Mouse (Mus musculus) urinary bladder, postnatal 14 days (tissue): Measurements from ENCODE around the gene Cdca4.

Experiments
- DNase-seq: peaks from one replicate; pipeline ENCODE4 v3.0.0; 2021; ENCODE audit warnings: low spot score

Gene Cdca4

DNA sequence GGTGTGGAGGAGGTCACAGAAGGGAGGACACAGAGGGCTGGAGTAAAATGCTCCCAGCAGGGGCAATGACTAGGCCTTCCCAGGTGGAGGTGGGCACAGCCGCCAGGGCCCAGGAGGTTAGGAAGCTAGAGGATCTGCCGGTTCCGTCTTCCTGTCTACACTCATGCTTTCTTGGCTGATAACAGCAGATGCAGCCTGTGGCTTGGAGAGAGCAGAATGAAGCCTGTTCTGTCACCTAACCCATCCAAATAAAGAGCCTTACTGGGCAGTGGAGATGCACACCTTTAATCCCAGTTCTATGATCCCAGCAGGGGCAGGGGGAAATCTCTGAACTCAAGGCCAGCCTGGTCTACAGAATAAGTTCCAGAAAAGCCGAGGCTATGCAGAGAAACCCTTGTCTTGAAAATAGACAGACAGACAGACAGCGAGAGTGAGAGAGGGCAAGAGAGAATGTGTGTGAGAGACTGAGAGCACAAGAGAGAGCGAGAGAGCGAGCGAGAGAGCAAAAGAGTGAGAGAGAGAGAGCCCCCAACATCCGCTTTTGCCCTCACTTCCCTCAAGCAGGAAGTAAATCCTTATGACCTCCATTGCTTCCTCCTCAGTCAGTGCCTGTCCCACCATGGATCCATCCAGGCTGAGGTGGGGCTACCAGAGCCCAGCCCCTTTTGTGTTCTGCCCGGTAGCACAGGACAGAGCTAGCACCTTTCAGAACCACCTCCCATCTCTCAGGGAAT is 29.8 kb downstream of the Cdca4 start:
- DNase-seq: no peak

DNA sequence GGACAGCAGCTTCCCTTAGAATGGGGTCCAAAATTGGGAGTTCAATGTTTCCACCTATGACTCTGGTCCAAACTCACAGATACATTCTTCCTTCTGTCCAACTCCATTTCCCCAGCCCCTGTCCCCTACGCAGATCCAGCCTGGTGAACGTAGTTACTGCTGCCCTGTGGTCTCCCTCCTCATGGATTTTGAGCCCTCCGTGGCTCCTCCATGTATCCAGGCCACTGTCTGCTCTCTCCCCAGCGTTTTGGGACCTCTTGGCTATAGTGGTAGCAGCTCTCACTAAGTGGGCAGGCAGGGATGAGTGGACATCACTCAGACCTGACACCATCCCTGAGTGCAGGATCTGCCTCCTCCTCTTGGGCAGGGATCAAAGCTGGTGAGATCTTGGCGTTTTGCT is 30.5 kb downstream of the Cdca4 start:
- no peak for DNase-seq

DNA sequence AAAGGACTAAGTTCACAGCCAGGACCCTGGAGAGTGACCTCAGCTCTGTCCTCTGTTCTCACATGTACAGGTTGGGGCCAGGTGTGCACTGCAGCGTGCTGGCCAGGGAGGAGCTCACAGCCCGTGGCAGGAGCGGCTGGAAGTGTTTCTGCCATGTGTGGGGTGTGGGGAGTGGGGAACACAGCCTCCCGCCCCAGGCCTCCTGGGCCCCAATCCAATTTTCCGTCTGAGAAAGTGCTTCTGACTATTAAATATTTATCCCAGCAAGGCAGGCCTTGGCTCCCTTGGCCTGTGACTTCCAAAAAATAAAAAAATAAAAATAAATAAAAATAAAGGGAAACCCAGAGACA is 30.9 kb downstream of the Cdca4 start:
- peak; percentile 46 for DNase-seq

DNA sequence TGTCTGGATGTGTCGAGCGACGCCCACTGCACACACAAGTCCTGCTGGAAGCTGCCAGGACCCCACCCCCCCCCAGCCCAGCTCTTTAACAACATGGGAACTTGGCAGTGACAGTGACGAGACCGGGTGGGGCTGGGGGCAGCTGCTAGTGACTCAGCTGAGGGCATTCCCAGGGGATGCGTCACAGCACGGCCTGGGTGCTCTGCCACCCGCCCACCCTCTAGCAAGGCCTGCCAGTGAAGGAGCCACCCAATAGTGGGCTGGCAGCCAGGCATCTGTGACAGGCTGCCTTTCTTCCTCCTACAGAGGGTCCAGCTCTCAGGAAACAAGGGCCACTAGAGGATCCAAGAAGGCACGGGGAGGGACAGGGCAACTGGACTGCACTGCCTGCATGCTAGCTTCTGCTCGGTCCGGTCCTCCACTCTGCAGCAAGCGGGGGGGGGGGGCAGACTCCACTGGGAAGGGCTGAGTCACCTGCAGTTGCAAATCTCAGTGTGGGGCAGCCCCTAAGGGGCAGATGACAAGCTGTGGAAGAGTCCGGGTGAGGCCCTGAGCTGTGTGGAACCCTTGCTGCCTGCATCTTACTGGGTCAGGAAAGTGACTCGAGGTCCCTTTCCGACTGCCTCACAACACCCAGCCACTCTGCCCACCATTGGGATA is 31.4 kb downstream of the Cdca4 start:
- peak; percentile 77 for DNase-seq

DNA sequence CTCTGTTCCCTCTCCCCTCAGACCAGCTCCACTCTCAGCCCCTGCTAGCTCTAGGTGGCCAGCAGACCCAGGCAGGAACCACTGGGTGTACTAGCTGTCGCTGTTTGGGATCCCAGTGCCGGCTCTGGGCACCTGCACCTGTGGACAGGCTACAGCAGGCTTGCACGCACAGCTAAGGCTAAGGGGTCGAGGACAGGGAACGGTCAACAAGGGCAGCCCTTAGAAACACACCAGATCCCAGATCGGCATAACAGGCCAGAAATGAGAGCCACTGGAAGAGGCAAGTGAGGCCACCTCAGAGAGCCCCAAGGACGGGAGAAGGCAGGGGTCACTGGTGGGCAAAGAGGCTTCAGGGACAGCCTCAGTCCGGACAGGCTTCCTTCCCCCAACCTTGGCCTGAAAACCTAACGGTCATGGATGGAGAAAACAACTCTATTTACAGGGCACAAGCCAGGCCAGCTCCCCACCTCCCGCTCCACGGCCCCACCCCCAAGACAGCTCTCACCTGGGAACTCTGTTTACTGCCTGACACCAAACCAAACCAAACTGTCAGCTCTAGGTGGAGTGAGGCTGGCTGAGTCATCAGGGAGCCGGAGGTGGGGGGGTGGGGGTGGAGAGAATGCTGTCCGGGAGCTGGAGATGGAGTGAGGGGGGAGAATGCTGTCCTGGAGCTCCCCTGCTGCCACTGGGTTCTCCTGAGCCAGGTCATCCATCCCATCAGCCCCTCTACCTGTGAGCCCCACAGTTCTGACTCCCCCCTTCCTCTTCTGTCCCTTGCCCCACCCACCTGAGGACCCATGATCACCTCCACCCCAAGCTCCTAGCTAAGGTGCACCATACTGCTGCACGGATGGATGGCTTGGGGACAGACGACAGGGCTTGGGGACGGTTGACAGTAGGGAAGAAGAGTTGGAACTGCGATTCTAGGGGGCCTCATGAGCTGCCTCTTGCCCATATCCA is 32.4 kb downstream of the Cdca4 start:
- peak; percentile 55 for DNase-seq

DNA sequence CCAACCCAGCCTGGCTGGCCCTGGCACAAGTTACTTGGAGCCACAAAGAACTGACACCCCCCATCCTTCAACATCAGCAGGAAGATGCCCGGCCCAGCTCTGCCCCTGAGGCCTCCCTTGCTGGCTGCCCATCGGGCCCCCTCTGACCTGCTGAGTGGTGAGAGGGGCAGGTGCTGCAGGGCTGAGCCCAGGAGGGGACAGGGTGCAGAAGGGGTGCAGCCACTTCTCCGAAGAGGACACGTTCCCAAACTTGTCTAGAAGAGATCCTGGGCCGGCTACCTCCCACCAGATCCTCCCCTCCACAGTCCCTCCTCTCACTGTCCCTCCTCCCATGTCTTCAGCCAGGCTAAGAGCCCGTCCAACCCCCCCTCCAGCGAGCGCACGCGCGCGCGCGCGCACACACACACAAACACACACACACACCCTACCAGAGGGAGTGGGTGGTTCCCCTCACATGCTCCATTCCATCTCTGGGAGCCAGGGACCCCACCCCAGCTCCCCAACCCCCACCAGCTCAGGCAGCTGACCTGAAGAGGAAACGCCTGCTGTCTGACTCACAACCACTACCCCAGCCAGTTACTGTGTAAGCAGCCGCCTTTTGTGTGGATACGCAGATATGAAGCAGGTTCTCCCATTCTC is 33.6 kb downstream of the Cdca4 start:
- DNase-seq: peak; percentile 78

DNA sequence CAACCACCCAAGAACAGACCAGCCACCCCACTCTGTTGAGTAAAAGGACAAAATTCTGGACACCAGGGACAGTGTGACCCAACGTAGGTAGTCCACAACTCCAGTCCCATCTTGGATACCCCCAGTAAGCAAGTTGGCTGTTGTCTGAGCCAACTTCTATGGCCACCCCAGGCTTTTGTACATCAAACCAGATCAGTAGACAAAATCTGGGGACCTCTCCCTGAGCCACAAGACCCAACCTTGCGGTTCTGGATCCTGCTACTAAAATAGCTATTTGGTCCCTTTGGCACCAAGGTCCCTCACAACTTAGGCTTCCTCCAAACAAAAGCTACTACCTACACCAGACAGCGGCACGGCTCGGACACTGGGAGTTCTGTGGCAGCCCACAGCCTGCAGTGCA is 34.2 kb downstream of the Cdca4 start:
- DNase-seq: no peak

DNA sequence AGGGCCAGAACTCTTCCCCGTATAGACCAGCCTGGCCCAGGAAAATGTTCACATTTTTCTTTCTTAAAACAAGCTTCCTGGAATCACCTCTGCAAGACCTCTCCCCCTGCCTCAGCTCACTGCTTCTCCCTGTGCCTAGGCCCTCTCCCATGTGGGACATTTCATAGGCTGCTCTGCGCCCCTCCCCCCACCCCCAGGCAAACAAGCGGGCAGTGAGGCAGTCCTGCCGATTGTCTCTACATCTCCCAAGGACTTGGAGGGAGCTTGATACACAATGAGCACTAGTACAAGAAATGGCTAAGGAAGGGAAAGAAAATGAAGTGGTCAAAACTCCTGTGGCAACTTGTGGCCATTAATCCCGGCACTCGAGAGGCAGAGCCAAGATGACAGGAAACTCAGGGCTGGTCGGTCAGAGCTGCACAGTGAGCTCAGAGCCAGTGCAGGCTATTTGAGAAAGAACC is 34.8 kb downstream of the Cdca4 start:
- no peak for DNase-seq

DNA sequence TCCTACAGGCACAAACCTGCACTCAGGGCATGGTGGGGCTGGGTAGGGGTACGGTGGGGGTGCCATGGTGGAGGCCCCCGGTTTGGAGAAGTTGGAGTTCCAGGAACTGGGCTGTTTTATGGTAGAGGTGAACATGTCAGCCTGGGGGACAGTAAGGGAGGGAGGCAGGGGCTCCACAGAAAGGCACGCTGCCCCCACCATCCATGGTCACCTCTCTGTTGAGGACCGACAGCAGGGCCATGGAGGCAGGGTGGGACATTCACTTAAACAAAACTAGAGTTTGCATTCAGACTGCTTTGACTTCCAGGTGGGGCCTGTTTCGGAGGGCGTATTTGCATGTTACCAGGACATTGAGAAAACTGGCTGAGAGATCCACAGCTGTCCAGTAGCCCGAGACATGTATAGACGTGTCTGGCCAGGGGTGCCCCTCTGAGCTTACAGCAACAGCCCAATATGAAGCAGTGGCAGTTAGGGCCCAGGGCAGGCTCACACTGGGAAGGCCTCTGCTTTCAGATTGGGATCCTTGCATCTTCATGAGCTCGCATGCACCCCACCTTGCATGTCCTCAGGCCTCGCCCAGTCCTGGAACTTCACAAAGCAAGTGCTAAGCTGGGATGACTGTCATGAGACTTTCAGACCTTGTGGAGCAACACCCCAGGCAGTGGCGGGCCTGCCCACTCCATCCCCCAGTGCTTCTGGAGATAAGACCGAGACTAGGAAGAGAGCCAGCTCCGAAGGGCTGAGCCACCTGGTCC is 35.4 kb downstream of the Cdca4 start:
- DNase-seq: peak; percentile 82

DNA sequence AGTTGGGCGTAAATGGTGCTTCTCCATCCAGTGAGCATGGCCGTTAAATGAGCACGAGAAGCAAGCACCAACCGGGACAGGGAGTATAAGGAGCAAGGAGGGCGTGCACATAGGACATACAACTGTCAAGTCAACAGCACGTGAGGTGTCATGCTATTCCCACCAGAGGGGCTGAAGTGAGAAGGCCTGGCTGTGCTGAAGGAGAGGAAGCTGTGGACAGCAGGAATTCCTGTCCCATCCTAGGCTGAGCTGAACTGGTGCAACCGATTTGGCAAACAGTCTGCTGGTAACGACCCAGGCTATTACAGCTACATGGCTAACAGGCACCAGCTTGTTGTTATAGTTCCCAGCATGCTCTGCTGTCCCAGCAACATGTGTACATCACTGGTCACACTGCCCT is 38.2 kb downstream of the Cdca4 start:
- DNase-seq: no peak

DNA sequence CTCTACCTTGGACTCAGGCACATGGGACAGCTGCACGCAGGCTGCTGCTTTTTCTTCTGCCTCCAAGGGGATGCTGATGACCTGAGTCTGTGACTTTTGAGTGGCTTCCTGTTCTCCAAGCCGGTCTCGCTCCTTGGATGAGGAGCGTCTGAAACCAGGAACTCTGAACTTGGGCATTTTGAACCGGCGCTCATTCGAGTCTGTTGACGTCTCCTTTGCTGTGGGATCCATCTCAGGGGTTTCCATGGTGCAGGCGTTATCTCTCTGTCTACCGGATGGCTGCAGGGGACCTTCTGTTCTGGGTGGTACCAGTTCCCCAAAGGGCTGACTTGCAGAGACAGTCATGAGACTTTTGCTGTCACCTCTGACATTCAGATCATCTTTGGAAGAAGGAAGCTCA is 54.7 kb downstream of the Cdca4 start:
- no peak for DNase-seq

DNA sequence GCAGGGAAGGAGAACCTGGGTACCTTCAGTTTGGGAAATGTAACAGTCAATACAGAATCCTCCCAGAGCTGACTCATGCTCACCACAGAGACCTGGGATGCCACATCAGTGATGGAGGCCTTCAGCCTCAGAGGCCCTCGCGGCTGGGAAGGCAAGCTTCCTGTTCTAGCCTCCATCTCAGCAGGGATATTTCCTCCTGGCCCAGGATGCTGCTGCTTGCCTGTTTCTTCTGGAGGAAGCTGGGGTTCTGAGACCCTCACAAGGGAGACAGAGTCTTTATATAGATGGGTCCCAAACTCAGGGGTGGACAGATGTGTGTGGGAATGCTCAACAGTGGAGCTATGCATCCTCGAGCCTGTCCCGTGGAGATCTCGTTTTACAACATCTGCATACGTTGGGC is 55.2 kb downstream of the Cdca4 start:
- no peak for DNase-seq

DNA sequence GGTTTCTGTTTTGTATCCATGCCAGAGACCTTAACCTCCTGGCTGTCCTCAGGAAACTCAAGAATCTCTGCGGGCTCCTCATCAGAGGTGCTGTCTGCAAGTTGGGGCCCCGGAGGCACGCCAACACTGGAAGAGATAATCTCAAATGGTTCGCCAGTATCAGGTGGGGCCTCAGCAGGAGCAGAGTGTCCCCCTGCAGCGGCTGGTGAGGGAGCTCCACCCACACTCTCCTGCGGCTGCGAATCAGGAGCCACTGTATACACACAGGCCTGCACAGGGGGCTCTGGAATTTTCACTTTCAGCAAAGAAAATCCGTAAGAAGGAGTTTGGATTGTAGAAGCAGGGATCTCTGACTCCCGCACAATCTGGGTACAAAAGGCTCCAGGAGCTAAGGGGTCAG is 55.9 kb downstream of the Cdca4 start:
- no peak for DNase-seq

DNA sequence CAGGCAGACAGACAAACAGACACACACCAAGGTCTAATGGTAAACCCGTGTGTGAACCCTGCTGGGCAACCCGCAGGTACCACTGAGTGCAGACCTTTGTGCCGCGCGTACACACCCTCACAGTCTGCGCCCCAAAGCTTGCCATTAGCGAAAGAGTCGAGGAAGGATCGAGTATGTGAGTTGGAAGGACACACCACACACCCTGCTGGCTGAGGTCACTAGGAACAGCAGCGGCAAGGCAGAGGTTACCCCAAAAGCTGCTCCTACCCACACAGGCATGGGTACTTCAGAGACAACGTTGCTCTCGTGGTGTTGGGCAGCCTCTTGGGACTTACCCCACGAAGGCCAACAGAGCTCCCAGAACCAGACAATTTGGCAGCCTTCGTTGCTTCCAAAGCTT is 56.9 kb downstream of the Cdca4 start:
- DNase-seq: no peak

DNA sequence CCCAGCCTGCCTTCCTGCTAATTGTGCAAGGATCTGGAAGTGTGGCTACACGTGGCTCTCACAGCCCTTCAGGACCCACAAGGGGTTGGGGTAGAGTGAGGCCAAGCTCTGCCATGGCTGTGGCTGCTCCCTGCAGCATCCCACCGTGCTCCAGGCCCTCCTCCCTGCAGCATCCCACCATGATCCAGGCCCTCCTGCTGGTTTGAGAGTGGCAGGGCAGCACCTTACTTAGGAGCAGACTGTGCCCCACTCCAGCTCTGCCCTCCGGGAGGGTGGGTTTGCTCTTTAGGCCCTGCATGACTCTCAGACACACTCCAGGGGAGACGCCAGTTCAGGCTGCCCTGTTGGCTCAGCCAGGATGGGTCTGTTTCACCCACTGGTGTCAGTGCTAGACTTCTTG is 58.8 kb downstream of the Cdca4 start:
- DNase-seq: no peak
